In genomic region chr1:171532830-171533229, GRCm38 (mm10) we compare ENCODE assay signal across 23 mouse cellular contexts. TPM values are rescaled to one million over a fixed set of nuclear protein-coding genes. Genes with fewer than 3 reads are reported as not detected.
DNase-seq lines count a peak whose midpoint lies in the region; ATAC-seq and TF ChIP-seq lines count a peak whose summit lies in the region.
"Had no signal": no experiment of that assay in that cellular context is flagged by ENCODE, and none has a peak within 500 bp of the region (broad histone marks: within the 10 kb centered on the region; RNA-seq: fewer than 3 reads in every experiment).

No protein-coding gene starts in this region.

- DNase-seq in heart, adult 2 months, result no peak
- DNase-seq in heart, adult 18-20 months, result no peak
- DNase-seq in lung, embryonic 14.5 days, result no peak
- DNase-seq in lung, postnatal 10 days, result no peak
- peak; percentile 71 for DNase-seq in splenic B cell, adult 2 months (ENCODE audit: low read depth, low spot score)
- DNase-seq in ovary, postnatal 36 days (ENCODE audit: low spot score), result no peak
- DNase-seq in heart, postnatal 4 days, result no peak
- DNase-seq: cerebellum, adult 11-12 months; kidney, adult 9 months; lung, postnatal 36 days; midbrain, embryonic 14.5 days had no signal

- 62% methylated on average over 2 of the region's 2 CpGs for WGBS in heart, adult 2 months
- WGBS in lung, embryonic 14.5 days, result 43% methylated on average over 2 of the region's 2 CpGs
- WGBS in bone marrow, adult 2 months, result 58% methylated on average over 2 of the region's 2 CpGs

- no peak overlapping the region for H3K4me3 ChIP-seq in heart, adult 2 months
- H3K4me3 ChIP-seq in lung, embryonic 14.5 days (ENCODE audit: low read depth, low read length), result no peak overlapping the region
- H3K4me3 ChIP-seq in bone marrow, adult 2 months (replicated peaks; ENCODE audit: control insufficient read depth, low read depth, low read length), result no peak overlapping the region
- H3K4me3 ChIP-seq: limb, embryonic 13.5 days had no signal

- H3K4me2 ChIP-seq in lung, embryonic 14.5 days, result no peak overlapping the region
- H3K4me2 ChIP-seq: heart, embryonic 11.5 days; limb, embryonic 13.5 days had no signal

- TF ChIP-seq POLR2A in heart, adult 2 months (IDR thresholded peaks at IDR 0.05; ENCODE audit: insufficient read depth, low read depth, low read length), result no peak
- TF ChIP-seq POLR2A in bone marrow, adult 2 months (IDR thresholded peaks at IDR 0.05; ENCODE audit: borderline replicate concordance, control insufficient read depth, low read depth, low read length), result no peak

- 0 out of 2 replicates have a peak, but pooled peaks have one; percentile 6 for TF ChIP-seq CTCF in heart, adult 2 months (IDR thresholded peaks at IDR 0.05)
- 0 out of 2 replicates have a peak, but pooled peaks have one; percentile 6 for TF ChIP-seq CTCF in lung, embryonic 14.5 days (IDR thresholded peaks at IDR 0.05; ENCODE audit: low read depth)
- TF ChIP-seq CTCF in bone marrow, adult 2 months (IDR thresholded peaks at IDR 0.05; ENCODE audit: control insufficient read depth, insufficient read depth, low read length), result peak; percentile 70

- TF ChIP-seq EP300 in heart, adult 2 months (IDR thresholded peaks at IDR 0.05; ENCODE audit: insufficient read depth, low read depth, low read length), result no peak

- ATAC-seq in lung, embryonic 14.5 days (ENCODE audit: insufficient read depth), result no peak
- ATAC-seq: activated CD4-positive, CD25-positive, alpha-beta regulatory T cell, adult 4 months had no signal

- H3K36me3 ChIP-seq in heart, adult 2 months (ENCODE audit: control insufficient read depth, insufficient read depth, low read length), result no peaks in the 10 kb centered on the region
- H3K36me3 ChIP-seq in lung, embryonic 14.5 days (ENCODE audit: insufficient read depth), result no peaks in the 10 kb centered on the region
- no peaks in the 10 kb centered on the region for H3K36me3 ChIP-seq in splenic B cell, adult 2 months (ENCODE audit: control insufficient read depth, insufficient read depth, low read length, poor library complexity, severe bottlenecking)
- H3K36me3 ChIP-seq: limb, embryonic 13.5 days had no signal

- no peaks in the 10 kb centered on the region for H3K27me3 ChIP-seq in heart, adult 2 months (ENCODE audit: control insufficient read depth, insufficient read depth, low read length)
- H3K27me3 ChIP-seq in lung, embryonic 14.5 days (ENCODE audit: insufficient read depth, low read length), result no peaks in the 10 kb centered on the region
- H3K27me3 ChIP-seq in splenic B cell, adult 2 months (ENCODE audit: control insufficient read depth, insufficient read depth, low read length, poor library complexity, severe bottlenecking), result no peaks in the 10 kb centered on the region
- H3K27me3 ChIP-seq: limb, embryonic 13.5 days had no signal

- H3K9ac ChIP-seq in heart, adult 2 months (ENCODE audit: low read depth, low read length), result no peak overlapping the region
- H3K9ac ChIP-seq in lung, embryonic 14.5 days, result no peak overlapping the region
- H3K9ac ChIP-seq: limb, embryonic 13.5 days had no signal

- no peak overlapping the region for H3K27ac ChIP-seq in heart, adult 2 months
- no peak overlapping the region for H3K27ac ChIP-seq in lung, embryonic 14.5 days (ENCODE audit: low read depth)
- H3K27ac ChIP-seq in bone marrow, adult 2 months (ENCODE audit: control insufficient read depth, insufficient read depth, low read depth, low read length, poor library complexity), result no peak overlapping the region
- H3K27ac ChIP-seq: limb, embryonic 13.5 days had no signal

- no peaks in the 10 kb centered on the region for H3K79me2 ChIP-seq in heart, adult 2 months (replicated peaks; ENCODE audit: control insufficient read depth, insufficient read depth, low read length)

- no peaks in the 10 kb centered on the region for H3K4me1 ChIP-seq in heart, adult 2 months (ENCODE audit: control insufficient read depth, insufficient read depth, low read length)
- no peaks in the 10 kb centered on the region for H3K4me1 ChIP-seq in lung, embryonic 14.5 days (ENCODE audit: insufficient read depth)
- no peaks in the 10 kb centered on the region for H3K4me1 ChIP-seq in bone marrow, adult 2 months (ENCODE audit: control insufficient read depth, insufficient read depth, low read length)
- H3K4me1 ChIP-seq: limb, embryonic 13.5 days had no signal

- H3K9me3 ChIP-seq in lung, embryonic 14.5 days (ENCODE audit: low read depth, low read length), result no peaks in the 10 kb centered on the region
- H3K9me3 ChIP-seq: limb, embryonic 13.5 days had no signal

- intact Hi-C loops in heart, adult 2 months (cut with DNase I), result no loop called here

RNA-seq across cellular contexts. Expression of gene Itln1, which starts 2.3 kb away (rescaled TPM):
- not detected for total RNA-seq in heart, adult 2 months (2021)
- 0.16 TPM in 1 of 2 replicates, not detected in the other for polyA plus RNA-seq in heart, adult 2 months (2012; rRNA removed)
- total RNA-seq in heart, adult 18-20 months (2021), result not detected
- not detected in 2 replicates for polyA plus RNA-seq in lung, embryonic 14.5 days (2014; fragmentation: Nextera tagmentation; extraction: Ambion mirVana)
- not detected in 2 replicates for polyA plus RNA-seq in bone marrow, adult 2 months (2011; ENCODE audit: insufficient read depth, insufficient read length, low replicate concordance, missing spikeins)
- total RNA-seq in heart, postnatal 4 days (2021), result not detected
- total RNA-seq: adrenal gland, postnatal 4 days; gastrocnemius, adult 18-20 months; layer of hippocampus, adult 18-20 months; left cerebral cortex, adult 8-10 months had no signal
- polyA plus RNA-seq: activated CD4-positive, CD25-positive, alpha-beta regulatory T cell, adult 4 months; cortical plate, adult 2 months; embryonic facial prominence, embryonic 14.5 days; forebrain, embryonic 11.5 days; heart, embryonic 11.5 days; hindbrain, embryonic 11.5 days; limb, embryonic 13.5 days; midbrain, embryonic 14.5 days had no signal

RNA-seq across cellular contexts. Expression of gene Cd244a, which starts 26.2 kb away (rescaled TPM):
- total RNA-seq in heart, adult 2 months (2021), result under 1 TPM; 0.21 to 0.36 TPM
- polyA plus RNA-seq in heart, adult 2 months (2012; rRNA removed), result 0.29 and 0.88 TPM in 2 replicates
- total RNA-seq in heart, adult 18-20 months (2021), result under 1 TPM; 0.22 to 0.62 TPM
- 0.31 TPM in 1 of 2 replicates, not detected in the other for polyA plus RNA-seq in lung, embryonic 14.5 days (2014; fragmentation: Nextera tagmentation; extraction: Ambion mirVana)
- 1.9 and 4.0 TPM in 2 replicates for polyA plus RNA-seq in bone marrow, adult 2 months (2011; ENCODE audit: insufficient read depth, insufficient read length, low replicate concordance, missing spikeins)
- total RNA-seq in heart, postnatal 4 days (2021), result under 1 TPM; 0.07 to 0.16 TPM
- total RNA-seq: layer of hippocampus, adult 18-20 months had no signal
- polyA plus RNA-seq: forebrain, embryonic 11.5 days; heart, embryonic 11.5 days; hindbrain, embryonic 11.5 days had no signal

RNA-seq across cellular contexts. Expression of gene Alyref2, which starts 29.6 kb away (rescaled TPM):
- 1 to 10 TPM; 1.6 to 2.2 TPM for total RNA-seq in heart, adult 2 months (2021)
- 2.5 TPM in 2 replicates for polyA plus RNA-seq in heart, adult 2 months (2012; rRNA removed)
- total RNA-seq in heart, adult 18-20 months (2021), result 1 to 10 TPM; 1.6 to 2.6 TPM
- 10.1 and 11.0 TPM in 2 replicates for polyA plus RNA-seq in lung, embryonic 14.5 days (2014; fragmentation: Nextera tagmentation; extraction: Ambion mirVana)
- 4.5 and 8.7 TPM in 2 replicates for polyA plus RNA-seq in bone marrow, adult 2 months (2011; ENCODE audit: insufficient read depth, insufficient read length, low replicate concordance, missing spikeins)
- 1 to 10 TPM; 4.3 to 4.9 TPM for total RNA-seq in heart, postnatal 4 days (2021)

Comparison
In these comparisons a context has a peak if more than half of its experiments do, and no peak if none do; other contexts are left out.
1. CTCF ChIP-seq: peak in every context shown above with its lines; median percentile 70 in bone marrow, adult 2 months; 6 in heart, adult 2 months; 6 in lung, embryonic 14.5 days.